Comparison of ENCODE assay signal across 30 mouse cellular contexts in genomic region chr14:22552358-22552757, GRCm38 (mm10).
DNase-seq lines count a peak whose midpoint lies in the region; ATAC-seq and TF ChIP-seq lines count a peak whose summit lies in the region.
"Had no signal": no experiment of that assay in that cellular context is flagged by ENCODE, and none has a peak within 500 bp of the region (broad histone marks: within the 10 kb centered on the region; RNA-seq: fewer than 3 reads in every experiment).

No protein-coding gene starts in this region.

- no peak overlapping the region for H3K4me3 ChIP-seq in forebrain, embryonic 13.5 days
- no peak overlapping the region for H3K4me3 ChIP-seq in forebrain, embryonic 11.5 days (ENCODE audit: low read depth, low read length)
- H3K4me3 ChIP-seq in hindbrain, postnatal 0 days (ENCODE audit: low read length), result no peak overlapping the region
- no peak overlapping the region for H3K4me3 ChIP-seq in hindbrain, embryonic 13.5 days
- H3K4me3 ChIP-seq in midbrain, embryonic 10.5 days, result no peak overlapping the region
- H3K4me3 ChIP-seq in midbrain, embryonic 16.5 days (ENCODE audit: low read depth, low read length), result no peak overlapping the region
- H3K4me3 ChIP-seq: embryonic facial prominence, embryonic 13.5 days; hindbrain, embryonic 10.5 days; intestine, embryonic 15.5 days; liver, embryonic 15.5 days; megakaryocyte, embryonic 14.5 days had no signal

- 15% methylated on average over 4 of the region's 4 CpGs for WGBS in forebrain, embryonic 13.5 days
- WGBS in forebrain, embryonic 11.5 days, result 24% methylated on average over 4 of the region's 4 CpGs
- 76% methylated on average over 4 of the region's 4 CpGs for WGBS in hindbrain, postnatal 0 days
- 79% methylated on average over 4 of the region's 4 CpGs for WGBS in hindbrain, embryonic 13.5 days
- WGBS in midbrain, embryonic 10.5 days, result 47% methylated on average over 4 of the region's 4 CpGs
- WGBS in midbrain, embryonic 16.5 days, result 39% methylated on average over 4 of the region's 4 CpGs

- TF ChIP-seq CTCF in hindbrain, postnatal 0 days (IDR thresholded peaks at IDR 0.05; ENCODE audit: low read depth), result peak; percentile 37; the same call in 1 of the 2 replicates

- no peaks in the 10 kb centered on the region for H3K9me3 ChIP-seq in forebrain, embryonic 13.5 days (replicated peaks)
- H3K9me3 ChIP-seq in forebrain, embryonic 11.5 days (ENCODE audit: control insufficient read depth, low read length), result no peaks in the 10 kb centered on the region
- no peaks in the 10 kb centered on the region for H3K9me3 ChIP-seq in hindbrain, postnatal 0 days (ENCODE audit: low read length)
- H3K9me3 ChIP-seq in hindbrain, embryonic 13.5 days, result no peaks in the 10 kb centered on the region
- no peaks in the 10 kb centered on the region for H3K9me3 ChIP-seq in midbrain, embryonic 10.5 days (replicated peaks)
- no peaks in the 10 kb centered on the region for H3K9me3 ChIP-seq in midbrain, embryonic 16.5 days (replicated peaks; ENCODE audit: control insufficient read depth, low read length, poor library complexity, severe bottlenecking)
- H3K9me3 ChIP-seq: embryonic facial prominence, embryonic 13.5 days; hindbrain, embryonic 10.5 days; intestine, embryonic 15.5 days; liver, embryonic 15.5 days; megakaryocyte, embryonic 14.5 days had no signal

- ATAC-seq in forebrain, embryonic 13.5 days, result peak; percentile 51; the same call in 1 of the 2 replicates
- no peak for ATAC-seq in forebrain, embryonic 11.5 days (replicated peaks; ENCODE audit: low FRiP score)
- ATAC-seq in hindbrain, postnatal 0 days, result no peak
- ATAC-seq in hindbrain, embryonic 13.5 days (ENCODE audit: low FRiP score), result no peak
- ATAC-seq in midbrain, embryonic 16.5 days, result no peak
- ATAC-seq: hindbrain, embryonic 16.5 days; intestine, embryonic 15.5 days; Patski had no signal

- H3K36me3 ChIP-seq in forebrain, embryonic 13.5 days (ENCODE audit: poor library complexity, severe bottlenecking), result no peaks in the 10 kb centered on the region
- H3K36me3 ChIP-seq in forebrain, embryonic 11.5 days (ENCODE audit: control insufficient read depth, insufficient read depth, low read length), result no peaks in the 10 kb centered on the region
- H3K36me3 ChIP-seq in hindbrain, postnatal 0 days (ENCODE audit: insufficient read depth, low read length), result no peaks in the 10 kb centered on the region
- H3K36me3 ChIP-seq in hindbrain, embryonic 13.5 days, result no peaks in the 10 kb centered on the region
- no peaks in the 10 kb centered on the region for H3K36me3 ChIP-seq in midbrain, embryonic 10.5 days
- no peaks in the 10 kb centered on the region for H3K36me3 ChIP-seq in midbrain, embryonic 16.5 days (ENCODE audit: control insufficient read depth, insufficient read depth, low read length)
- H3K36me3 ChIP-seq: embryonic facial prominence, embryonic 13.5 days; hindbrain, embryonic 10.5 days; intestine, embryonic 15.5 days; liver, embryonic 15.5 days had no signal

- H3K27me3 ChIP-seq in forebrain, embryonic 13.5 days, result peaks cover 36% of the 10 kb centered on the region
- H3K27me3 ChIP-seq in forebrain, embryonic 11.5 days (ENCODE audit: control insufficient read depth, insufficient read depth, low read length), result 0 out of 2 replicates have a peak, but pooled peaks cover 9% of the 10 kb centered on the region
- no peaks in the 10 kb centered on the region for H3K27me3 ChIP-seq in hindbrain, postnatal 0 days (ENCODE audit: insufficient read depth, low read length)
- no peaks in the 10 kb centered on the region for H3K27me3 ChIP-seq in hindbrain, embryonic 13.5 days
- peaks cover 49% of the 10 kb centered on the region for H3K27me3 ChIP-seq in midbrain, embryonic 10.5 days (ENCODE audit: low read depth, poor library complexity, severe bottlenecking)
- no peaks in the 10 kb centered on the region for H3K27me3 ChIP-seq in midbrain, embryonic 16.5 days (ENCODE audit: control insufficient read depth, insufficient read depth, low read depth, low read length)
- H3K27me3 ChIP-seq: embryonic facial prominence, embryonic 13.5 days; intestine, embryonic 15.5 days; liver, embryonic 15.5 days; megakaryocyte, embryonic 14.5 days; Patski had no signal

- H3K27ac ChIP-seq in forebrain, embryonic 13.5 days, result no peak overlapping the region
- no peak overlapping the region for H3K27ac ChIP-seq in forebrain, embryonic 11.5 days (ENCODE audit: low read depth, low read length)
- no peak overlapping the region for H3K27ac ChIP-seq in hindbrain, postnatal 0 days
- H3K27ac ChIP-seq in hindbrain, embryonic 13.5 days, result no peak overlapping the region
- H3K27ac ChIP-seq in midbrain, embryonic 10.5 days (replicated peaks), result 0 out of 2 replicates have a peak overlapping the region, but pooled peaks have one; percentile 4
- H3K27ac ChIP-seq in midbrain, embryonic 16.5 days (ENCODE audit: low read length), result no peak overlapping the region
- H3K27ac ChIP-seq: embryonic facial prominence, embryonic 13.5 days; hindbrain, embryonic 10.5 days; intestine, embryonic 15.5 days; liver, embryonic 15.5 days; stomach, postnatal 0 days had no signal

- H3K9ac ChIP-seq in forebrain, embryonic 13.5 days, result no peak overlapping the region
- no peak overlapping the region for H3K9ac ChIP-seq in forebrain, embryonic 11.5 days (ENCODE audit: low read length)
- no peak overlapping the region for H3K9ac ChIP-seq in hindbrain, postnatal 0 days (replicated peaks; ENCODE audit: low read length)
- no peak overlapping the region for H3K9ac ChIP-seq in hindbrain, embryonic 13.5 days
- H3K9ac ChIP-seq in midbrain, embryonic 16.5 days (ENCODE audit: low read depth, low read length), result no peak overlapping the region
- H3K9ac ChIP-seq: embryonic facial prominence, embryonic 13.5 days; intestine, embryonic 15.5 days; liver, embryonic 15.5 days had no signal

- H3K4me2 ChIP-seq in forebrain, embryonic 13.5 days, result no peak overlapping the region
- H3K4me2 ChIP-seq in forebrain, embryonic 11.5 days (ENCODE audit: low read depth, low read length, severe bottlenecking), result no peak overlapping the region
- no peak overlapping the region for H3K4me2 ChIP-seq in hindbrain, postnatal 0 days (ENCODE audit: low read depth, low read length)
- H3K4me2 ChIP-seq in hindbrain, embryonic 13.5 days, result no peak overlapping the region
- H3K4me2 ChIP-seq in midbrain, embryonic 16.5 days (ENCODE audit: low read length), result no peak overlapping the region
- H3K4me2 ChIP-seq: embryonic facial prominence, embryonic 13.5 days; intestine, embryonic 15.5 days; liver, embryonic 15.5 days had no signal

- H3K4me1 ChIP-seq in forebrain, embryonic 13.5 days, result peaks cover 8% of the 10 kb centered on the region; the same call in 1 of the 2 replicates
- peaks cover 3% of the 10 kb centered on the region; the same call in 1 of the 2 replicates for H3K4me1 ChIP-seq in forebrain, embryonic 11.5 days (replicated peaks; ENCODE audit: control insufficient read depth, insufficient read depth, low read length)
- no peaks in the 10 kb centered on the region for H3K4me1 ChIP-seq in hindbrain, postnatal 0 days (ENCODE audit: insufficient read depth, low read length)
- no peaks in the 10 kb centered on the region; the same call in 1 of the 2 replicates for H3K4me1 ChIP-seq in hindbrain, embryonic 13.5 days (replicated peaks)
- peaks cover 32% of the 10 kb centered on the region for H3K4me1 ChIP-seq in midbrain, embryonic 10.5 days
- no peaks in the 10 kb centered on the region for H3K4me1 ChIP-seq in midbrain, embryonic 16.5 days (ENCODE audit: control insufficient read depth, insufficient read depth, low read length)
- H3K4me1 ChIP-seq: intestine, embryonic 15.5 days; liver, embryonic 15.5 days had no signal

- DNase-seq in forebrain, embryonic 11.5 days (ENCODE audit: low spot score), result no peak
- no peak for DNase-seq in hindbrain, postnatal 0 days (ENCODE audit: low spot score)
- DNase-seq in midbrain, embryonic 10.5 days (ENCODE audit: low spot score), result no peak
- DNase-seq in telencephalon, adult 2 months (ENCODE audit: low read depth, low spot score), result peak; percentile 4
- no peak for DNase-seq in cerebellum, postnatal 25 days
- DNase-seq: adrenal gland, postnatal 14 days; cerebellum, adult 11-12 months; cerebellum, adult 9-11 months; gastrocnemius, postnatal 36 days; heart, postnatal 14 days; kidney, adult 2 months; kidney, postnatal 10 days; layer of hippocampus, postnatal 36 days; left cerebral cortex, postnatal 4 days; lung, postnatal 4 days; midbrain, embryonic 14.5 days; right cerebral cortex, postnatal 4 days; thymus, adult 2 months; thymus, postnatal 36 days had no signal
